Mouse (Mus musculus): ENCODE results near the gene Pidd1.
A peak's percentile ranks its signal among the peaks of the same experiment; 100 is the strongest.
"Not testable (repeated sequence)": the region's sequence is repeated elsewhere in the genome, so short reads cannot be mapped to it uniquely, and the experiment has no call there.

Pidd1 gene

DNA sequence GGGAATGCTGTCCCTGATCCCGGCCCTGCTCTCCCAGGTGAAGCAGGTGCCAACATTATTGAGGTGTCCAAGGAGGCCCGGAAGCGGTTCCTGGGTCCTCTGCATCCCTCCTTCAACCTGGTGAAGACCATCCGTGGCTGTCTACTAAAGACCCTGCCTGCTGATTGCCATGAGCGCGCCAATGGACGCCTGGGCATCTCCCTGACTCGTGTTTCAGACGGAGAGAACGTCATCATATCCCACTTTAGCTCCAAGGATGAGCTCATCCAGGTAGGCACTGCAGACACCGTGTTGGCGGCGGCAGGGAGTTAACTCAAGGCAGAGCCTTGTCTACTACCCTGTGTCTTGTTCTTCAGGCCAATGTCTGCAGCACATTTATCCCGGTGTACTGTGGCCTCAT is 13.4 kb upstream of the Pidd1 start:
- DNase-seq = peak; percentile 28

DNA sequence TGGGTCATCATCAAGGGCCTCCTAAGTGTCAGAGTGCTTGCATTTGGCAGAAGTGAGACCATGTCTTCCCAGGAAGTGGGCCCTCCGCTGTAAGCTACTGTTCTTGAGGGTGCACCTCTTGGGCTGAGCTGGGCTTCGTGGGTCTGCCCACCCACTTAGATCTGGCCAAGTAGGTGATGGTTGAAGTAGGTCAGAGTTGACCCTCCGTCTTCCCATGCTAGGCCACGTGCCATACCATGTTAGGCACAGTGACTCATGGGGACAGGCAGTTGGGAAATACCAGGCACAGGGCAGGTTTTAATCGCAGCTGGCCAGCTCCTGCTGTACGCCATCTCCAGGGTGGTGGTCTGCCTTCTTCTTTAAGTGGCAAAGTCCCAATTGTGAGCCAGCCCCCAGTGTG is 12.9 kb upstream of the Pidd1 start:
- DNase-seq = peak; percentile 41

DNA sequence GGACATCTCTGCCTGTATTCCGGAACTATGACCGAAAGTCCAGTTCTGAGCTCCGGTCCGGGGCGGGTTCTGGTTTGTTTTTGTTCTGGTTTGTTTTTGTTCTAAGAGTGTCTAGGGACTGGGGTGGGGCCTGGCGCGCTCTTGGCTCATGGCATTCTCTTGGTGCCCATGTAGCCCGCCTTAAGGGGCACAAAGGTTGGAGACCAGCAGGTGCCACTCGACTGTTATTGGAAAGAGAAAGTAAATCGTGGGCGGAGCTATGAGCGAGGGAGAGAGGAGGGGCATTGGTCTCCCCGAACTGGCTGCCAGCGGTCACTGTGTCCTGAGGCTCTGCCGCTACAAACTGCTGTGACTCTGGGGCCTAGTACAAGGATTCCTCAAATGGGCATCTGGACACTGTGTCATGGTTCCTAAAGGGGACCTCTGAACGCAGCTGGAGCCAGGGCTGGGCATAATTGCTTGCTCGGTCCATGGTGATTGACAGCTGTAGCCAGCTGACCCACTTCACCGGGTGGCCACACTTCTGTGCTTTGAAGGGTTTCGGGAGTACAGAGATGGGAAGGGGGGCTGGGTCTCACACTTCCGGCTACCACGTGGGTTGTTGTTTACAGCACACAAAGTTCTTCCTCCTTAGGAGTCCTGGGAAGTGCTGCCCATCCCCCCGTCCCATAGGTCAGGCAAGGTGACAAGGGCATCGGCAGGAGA is 11.9 kb upstream of the Pidd1 start:
- DNase-seq = peak; percentile 94

DNA sequence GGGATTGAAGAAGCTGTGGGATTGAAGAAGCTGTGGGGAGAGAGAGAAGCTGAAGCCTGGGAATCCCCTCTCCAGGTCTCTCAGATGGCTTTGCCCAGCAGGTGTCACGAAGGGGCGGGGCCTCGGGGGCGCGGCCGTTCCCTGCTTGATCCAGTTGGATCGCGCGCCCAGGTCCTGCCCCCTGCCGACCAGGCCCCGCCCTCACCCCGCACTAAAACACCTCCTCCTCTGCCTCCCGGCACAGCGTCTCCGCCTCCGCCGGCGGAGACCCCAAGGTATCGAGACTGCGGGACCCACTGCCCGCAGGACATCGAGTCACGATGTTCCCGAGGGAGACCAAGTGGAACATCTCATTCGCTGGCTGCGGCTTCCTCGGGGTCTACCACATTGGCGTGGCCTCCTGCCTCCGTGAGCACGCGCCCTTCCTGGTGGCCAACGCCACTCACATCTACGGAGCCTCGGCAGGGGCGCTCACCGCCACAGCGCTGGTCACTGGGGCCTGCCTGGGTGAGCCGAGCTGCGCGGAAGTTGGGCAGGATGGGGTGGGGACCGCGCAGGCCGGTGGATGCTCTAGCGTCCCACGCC is 11.2 kb upstream of the Pidd1 start, which contains the start of gene Pnpla2:
Gene Pnpla2, plus strand, starts transcription at position 232 of the 585 bp plus-strand sequence.
- peak; percentile 94 for DNase-seq

DNA sequence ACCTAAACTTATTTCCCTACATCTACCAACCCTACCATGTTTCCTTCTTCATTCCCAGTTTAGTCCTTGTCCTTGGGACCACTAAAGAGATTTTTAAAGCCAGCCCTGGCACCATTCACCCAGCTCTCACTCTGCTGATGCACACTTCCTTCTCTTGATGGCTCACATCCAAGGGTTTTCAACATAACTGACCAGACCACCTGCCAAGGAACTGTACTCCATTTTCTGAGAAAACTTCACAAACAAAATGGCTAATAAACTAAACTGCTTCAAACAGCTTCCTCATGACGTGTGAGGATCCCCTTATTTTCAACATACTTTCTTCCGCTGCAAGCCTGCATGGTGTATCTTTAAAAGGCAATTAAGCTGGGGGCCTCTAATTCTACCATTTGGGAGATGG is 9.8 kb upstream of the Pidd1 start:
- no peak for DNase-seq

DNA sequence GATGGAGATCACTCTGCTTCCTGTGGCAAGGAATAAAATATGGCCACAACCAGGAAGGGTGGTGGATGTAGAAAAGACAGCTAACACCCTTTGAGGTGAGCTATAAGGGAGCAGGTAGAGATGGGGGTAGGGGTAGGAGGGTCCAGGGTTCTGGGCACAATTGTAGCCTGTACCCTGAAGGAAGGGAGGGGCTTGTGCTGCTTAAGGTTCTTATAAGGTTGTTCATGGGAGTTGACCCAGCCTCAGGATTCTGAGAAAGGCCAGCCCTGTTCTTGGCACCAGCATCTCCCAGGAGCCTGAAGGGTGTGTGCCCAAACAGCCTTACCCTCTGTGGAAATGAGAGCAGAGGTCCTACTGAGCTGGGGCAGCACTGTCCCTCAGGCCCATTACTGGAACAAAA is 8.1 kb upstream of the Pidd1 start:
- DNase-seq = no peak

DNA sequence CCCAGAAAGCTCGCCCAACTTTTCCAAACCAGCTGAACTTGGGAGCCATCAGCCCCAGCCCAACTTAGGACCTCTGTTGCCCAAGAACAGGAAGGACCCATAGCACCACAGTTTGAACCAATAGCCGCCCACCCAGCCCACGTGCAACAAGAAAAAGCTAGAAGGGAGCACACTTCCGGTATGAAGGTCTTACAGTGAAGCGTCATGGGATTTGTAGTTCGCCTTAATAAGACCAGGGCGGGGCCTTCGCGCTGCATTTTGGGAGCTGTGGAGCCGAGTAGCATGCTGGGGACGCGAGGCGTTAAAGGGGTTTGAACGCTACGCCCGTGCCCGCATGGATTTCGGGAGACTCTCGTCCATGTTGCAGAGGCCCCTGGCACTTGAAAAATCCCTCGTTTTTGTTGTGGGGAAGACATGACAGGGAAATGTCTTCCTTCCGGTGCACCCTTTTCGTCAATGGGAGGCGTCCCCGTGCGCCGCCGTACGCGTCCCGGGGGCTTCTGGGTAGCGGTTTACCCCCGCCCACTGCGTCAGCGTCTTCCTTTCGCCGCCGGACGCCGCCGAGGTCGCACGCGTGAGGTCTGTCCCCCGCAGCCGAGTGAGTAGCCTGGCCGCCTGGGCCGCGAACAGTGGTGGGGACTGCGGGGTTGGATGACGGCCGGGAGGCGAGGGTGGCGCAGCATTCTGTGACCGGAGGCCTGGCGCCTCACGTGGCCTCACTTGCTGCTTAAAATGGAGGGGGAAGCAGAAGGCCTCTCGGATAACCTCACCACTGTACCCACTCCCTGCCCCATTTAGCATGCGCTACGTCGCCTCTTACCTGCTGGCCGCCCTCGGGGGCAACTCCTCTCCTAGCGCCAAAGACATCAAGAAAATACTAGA is 3.5 kb upstream of the Pidd1 start, which contains the start of gene Rplp2:
Gene Rplp2, plus strand, starts transcription at position 261 of the 882 bp plus-strand sequence.
- DNase-seq = peak; percentile 94

DNA sequence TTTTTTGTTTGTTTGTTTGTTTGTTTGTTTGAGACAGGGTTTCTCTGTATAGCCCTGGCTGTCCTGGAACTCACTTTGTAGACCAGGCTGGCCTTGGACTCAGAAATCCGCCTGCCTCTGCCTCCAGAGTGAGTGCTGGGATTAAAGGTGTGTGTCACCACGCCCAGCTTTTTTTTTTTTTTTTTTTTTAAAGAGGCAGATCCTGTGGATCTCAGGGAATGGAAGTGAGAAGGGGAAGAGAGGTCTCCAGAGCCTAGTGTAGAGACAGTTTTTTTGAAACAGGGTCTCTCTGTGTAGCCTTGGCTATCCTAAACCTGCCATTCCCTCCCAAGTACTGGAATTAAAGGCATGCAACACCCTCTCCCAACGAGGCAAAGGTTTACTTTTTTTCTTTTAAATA is 2.5 kb upstream of the Pidd1 start:
- not testable (repeated sequence) for DNase-seq

DNA sequence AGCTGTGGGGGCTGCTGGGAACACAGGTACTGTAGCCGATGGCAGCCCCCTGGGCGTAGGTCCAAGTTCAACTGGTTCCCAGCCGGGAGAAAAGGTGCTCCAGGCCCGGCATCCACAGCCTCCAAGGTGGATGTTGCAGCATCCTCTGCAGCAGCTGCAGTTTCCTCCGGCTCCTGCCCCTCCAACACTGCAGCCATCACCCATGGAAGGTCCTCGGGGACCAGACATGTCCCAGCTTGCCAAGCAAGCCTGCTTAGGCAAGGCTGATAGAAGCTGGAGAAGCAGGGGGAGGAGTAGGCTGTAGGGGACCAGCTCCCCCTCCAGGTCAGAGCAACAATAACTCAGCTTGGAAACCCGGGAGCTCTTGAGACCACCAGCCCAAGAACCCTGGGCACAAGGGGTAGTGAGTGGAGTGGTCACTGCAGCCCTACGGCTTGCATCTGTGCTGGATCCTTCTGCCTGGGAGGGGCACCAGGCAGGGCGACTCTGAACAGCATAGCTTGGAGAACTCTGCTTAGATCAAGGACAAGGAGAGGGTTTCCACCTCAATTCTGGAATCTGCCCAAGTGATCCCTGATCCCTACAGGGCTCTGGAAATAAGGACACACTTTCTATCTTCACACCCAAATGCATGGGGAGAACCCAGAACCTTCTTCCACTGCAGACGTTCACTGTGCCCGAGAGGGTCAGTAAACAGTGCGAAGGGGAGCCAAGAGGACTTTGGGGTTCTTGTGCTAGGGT is 574 bp downstream of the Pidd1 start:
- DNase-seq = peak; percentile 25

DNA sequence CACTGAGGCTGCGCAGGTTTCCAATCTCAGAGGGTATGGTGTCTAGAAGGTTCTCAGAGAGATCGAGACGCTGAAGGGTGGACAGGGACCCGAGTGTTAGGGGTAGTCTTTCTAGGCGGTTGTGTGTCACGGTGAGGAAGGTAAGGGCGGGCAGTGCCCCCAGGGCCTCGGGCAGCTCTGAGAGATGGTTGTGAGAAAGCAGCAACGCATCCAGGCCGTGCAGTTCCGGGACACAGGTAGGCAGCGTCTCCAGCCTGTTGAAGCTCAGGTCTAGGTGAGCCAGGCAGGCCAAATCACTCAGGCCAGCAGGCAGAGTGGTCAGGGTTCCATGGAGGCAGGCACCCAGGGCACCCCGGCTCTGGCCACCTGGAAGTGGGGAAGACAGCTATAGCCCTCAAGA is 1.6 kb downstream of the Pidd1 start:
- DNase-seq = no peak

DNA sequence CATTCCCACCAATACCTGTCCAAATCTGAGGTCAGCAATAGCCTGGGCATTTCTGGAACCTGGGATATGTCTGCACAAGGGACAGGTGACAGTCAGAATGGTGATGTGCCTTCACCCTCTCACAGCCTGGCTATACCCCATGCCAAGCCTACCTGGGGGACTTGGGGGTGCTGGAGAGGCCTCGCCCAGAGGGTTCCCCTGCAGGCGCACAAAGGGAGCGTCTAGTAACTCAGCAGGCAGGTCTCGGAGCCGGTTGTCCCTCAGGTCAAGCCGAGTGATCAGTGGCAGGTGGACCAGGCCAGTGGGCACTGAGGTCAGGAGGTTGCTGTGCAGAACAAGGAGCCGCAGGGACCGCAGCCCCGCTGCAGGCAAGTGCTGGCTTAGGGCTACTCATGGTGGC is 2.4 kb downstream of the Pidd1 start:
- DNase-seq = no peak

DNA sequence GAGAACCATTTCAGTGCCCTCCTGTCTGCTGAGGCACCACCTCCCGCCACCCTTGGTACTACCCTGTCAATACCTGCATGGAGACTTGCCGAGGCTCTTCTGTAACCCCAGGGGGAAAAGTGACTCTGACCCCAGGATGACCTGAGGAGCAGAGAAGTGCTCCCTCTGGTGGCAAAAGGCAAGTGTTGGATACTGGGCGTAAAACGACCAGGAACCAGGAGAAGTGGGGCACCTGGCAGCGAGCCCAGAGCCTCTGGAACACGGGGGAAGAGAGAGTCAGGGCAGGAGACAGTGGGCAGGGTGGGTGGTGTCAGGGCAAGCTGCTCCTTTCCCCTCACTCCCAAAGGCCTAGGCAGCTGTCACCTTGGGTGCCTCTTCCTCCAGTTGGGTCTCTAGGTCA is 3.2 kb downstream of the Pidd1 start:
- DNase-seq = peak; percentile 54

DNA sequence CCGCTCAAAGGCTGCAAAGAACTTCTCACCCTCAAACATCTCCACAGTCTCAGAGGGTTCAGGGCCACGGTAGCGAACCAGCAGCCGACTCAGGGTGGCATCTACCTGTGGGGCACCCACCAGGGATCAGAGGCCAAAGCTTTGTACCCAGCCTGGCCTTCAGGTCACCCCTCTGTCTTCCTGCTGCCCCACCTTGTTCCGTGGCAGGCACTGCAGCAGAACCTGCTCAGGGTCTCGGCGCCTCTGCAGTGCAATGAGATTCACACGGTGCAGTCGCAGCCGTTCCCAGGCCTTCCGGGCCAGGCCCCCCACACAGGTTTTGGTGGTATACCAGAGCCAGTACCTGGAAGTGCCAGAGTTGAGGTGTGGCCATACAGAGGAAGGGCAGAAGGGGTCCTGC is 4.0 kb downstream of the Pidd1 start:
- DNase-seq = no peak

DNA sequence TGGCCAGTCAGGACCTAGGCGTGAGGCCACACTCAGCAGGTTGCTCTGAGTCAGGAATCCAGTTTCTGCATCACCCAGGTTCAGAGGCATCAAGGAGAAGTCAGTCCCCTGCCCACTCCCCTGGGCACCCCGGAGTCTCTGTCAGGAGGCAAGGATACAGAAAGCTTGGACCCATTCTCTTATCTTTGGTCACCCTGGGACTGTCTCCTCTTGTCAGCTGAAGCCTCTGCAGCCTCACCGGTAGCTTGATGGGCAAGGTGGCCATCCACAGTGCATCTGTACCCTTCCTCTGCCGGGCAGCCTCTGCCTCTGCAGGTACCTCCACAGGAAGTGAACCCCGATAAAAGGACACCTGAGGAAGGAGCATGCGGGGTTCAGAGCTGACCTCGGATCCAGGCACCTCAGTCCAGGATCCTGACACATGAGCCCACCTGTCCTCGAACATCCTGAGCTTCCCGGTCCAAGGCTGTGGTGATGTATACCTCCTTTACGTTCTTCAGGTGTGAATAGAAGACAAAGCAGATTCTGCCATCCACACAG is 4.6 kb downstream of the Pidd1 start:
- no peak for DNase-seq

DNA sequence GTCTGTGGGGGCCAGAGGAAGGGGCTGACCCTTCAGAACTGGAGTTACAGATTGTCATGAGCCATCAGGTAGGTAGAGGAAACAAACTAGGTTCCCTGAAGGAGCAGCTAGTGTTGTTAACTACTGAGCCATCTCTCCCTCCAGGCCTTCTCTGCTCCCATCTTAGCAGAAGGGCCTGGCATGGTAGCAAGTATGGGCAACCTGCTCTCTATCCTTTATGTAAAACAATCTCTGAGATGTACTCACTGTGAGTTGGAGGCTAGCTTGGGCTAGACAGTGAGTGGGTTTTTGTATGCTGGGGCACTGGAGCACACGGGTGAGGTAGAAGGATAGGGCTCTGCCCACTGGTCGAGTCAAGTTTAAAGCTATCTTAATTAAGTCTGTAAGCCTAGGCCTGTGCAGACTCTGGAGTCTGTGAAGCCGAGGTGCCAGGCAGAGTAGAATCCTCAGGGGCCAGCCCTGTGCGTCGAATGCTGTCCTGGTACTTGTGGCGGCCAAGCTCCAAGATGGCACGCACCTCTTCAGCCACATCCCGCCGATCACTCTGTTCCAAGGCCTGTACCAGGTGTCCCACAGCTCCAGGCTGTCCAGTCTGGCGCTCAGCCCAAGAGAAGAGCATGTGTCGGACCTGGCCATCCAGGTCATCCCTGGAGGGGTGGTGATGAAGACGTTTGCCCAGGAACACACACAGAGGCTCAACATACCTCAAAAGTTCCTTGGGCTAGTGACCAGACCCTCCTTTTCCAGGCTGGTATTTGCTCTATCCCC is 5.4 kb downstream of the Pidd1 start:
- no peak for DNase-seq

DNA sequence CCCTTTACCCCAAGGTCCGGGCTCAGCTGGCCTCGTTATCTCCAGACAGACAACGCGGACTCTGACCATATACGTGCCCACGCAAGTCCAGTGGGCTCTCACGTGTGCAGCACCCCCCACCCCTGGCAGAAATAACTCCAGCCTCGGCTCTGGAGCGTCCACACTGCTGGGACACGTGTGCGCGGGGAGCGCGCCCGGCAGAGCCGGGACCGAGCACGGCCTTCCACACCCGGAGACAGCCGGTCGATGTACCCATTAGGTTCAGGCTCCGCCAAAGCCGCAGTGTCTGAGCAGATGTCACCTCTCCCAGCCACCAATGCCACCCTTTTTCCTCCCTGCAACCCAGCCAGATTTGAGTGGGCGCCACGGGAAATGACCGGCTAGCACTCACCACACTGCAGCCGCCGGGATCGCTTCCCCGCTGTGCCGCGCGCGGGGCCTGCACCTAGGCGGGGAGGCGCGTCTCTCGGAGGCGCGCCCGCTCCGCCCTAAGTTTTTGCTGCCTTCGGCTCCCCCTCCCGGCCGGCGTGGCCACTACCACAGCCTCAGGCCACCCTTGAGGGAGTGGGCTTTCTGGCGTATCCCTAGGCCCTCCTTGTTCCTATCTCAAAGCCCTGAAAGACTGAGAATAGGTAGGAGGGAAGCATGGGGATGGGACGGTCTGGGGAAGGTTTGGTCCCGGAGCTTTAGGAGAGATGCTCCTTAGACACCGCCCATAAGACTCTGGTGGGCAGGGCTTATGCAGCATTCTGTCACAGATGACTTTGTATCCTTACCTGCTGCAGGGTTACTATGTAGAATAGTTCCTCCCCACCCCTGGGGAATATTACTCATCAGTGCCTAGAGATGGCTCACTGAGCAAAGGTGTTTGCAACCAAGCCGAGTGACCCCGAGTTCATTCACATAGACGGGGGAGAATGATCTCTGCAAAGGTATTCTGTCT is 6.4 kb downstream of the Pidd1 start, which contains the start of gene Slc25a22:
Gene Slc25a22, minus strand, starts transcription at position 715 of the 943 bp plus-strand sequence.
- DNase-seq = peak; percentile 68

DNA sequence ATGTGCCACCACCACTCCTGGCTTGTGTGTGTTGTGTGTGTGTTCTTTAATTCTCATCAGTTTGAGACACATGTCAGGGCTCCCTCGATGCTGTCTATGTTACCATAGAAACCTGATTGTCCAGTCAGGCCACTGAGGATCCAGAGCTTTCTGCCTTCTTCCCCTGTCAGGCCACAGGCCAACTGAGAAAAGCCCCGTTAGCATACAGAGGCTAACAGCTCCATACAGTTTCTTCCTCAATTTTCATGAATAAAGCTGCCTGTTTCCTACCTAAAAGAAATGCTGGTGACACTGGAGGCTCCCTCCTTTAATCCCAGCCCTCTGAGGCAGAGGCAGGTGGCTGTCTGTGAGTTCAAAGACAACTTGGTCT is 7.3 kb downstream of the Pidd1 start:
- DNase-seq = no peak

DNA sequence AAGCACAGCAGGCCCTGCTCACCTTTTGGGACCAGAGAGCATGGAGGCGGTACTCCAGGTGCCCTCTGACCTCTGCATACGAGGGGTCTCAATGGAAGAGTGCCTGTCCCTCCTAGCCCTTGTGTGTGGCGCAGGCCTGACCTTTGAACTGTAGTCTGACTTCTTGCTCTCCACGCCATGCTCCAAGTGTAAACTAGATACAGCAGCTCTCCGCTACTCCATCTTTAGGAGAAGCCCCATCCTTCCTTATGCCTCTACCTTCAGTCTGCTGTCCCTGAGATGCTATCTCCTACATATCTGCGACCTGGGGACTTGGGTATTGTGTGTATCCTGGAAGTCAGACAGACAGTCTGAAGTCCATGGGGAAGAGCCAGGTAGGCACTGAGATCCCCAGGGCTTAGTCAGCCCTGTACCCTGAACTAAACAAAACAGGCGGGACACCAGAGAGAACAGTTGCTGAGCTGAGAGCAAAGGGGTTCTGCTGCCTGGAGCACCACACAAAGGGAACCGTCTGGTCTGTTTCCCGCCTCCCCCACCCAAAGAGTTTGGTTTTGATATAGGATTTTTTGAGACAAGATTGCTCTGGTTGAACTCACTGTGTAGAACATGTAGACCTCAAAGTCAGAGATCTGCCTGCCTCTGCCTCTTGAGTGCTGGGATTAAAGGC is 7.8 kb downstream of the Pidd1 start:
- no peak for DNase-seq

DNA sequence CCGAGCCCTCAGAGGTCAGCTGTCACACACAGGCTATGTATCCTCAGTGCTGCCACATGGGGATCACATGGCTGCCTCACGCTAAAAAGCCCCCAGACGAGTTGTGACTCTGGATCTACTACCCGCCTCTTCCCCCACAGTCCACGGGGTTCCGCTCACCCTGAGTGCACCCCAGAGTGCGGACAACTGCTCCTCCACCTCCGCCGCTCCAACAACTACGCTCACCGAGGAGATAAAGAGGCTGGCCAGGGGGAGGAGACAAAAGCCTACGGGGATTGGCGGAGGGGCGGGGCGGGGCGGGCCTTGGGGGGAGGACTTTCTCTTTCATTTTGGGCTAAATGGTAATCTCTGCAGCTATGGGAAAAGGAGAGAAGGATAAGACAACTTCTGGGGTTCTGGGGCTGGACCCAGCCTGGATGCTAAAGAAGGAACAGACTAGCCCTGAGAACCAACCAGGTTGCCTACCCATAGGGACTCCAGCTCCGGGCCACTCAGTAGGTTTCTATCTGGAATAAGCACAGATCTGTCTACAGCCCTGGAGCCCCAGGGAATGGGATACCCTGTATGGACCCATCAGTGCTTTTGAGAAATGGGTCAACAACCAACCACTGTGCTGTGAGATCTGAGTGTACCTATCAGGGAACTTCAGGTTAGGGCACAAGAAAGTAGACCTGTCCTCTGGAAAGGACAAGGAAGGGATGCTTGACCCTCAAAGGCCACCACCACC is 8.5 kb downstream of the Pidd1 start:
- no peak for DNase-seq
